Mouse (Mus musculus): ENCODE measurements at regions not wholly inside any gene's neighbourhood (a gene's known extent, or its start where the extent isn't known, plus 50 kb on each side); places are given as distances from the start of the nearest gene placed in this dataset.

- no peaks in the 10 kb centered on the region for H3K9me3 ChIP-seq (replicated peaks; ENCODE audit: control insufficient read depth, low read length, poor library complexity, severe bottlenecking)
- H3K4me2 ChIP-seq (ENCODE audit: low read length), result no peak overlapping the region
- no peaks in the 10 kb centered on the region for H3K36me3 ChIP-seq (ENCODE audit: control insufficient read depth, insufficient read depth, low read length)
- no peak for ATAC-seq
- no peak overlapping the region for H3K9ac ChIP-seq (ENCODE audit: low read depth, low read length)
- H3K27ac ChIP-seq (ENCODE audit: low read length), result no peak overlapping the region
- no peak overlapping the region for H3K4me3 ChIP-seq (ENCODE audit: low read depth, low read length)
- H3K27me3 ChIP-seq (ENCODE audit: control insufficient read depth, insufficient read depth, low read depth, low read length), result no peaks in the 10 kb centered on the region
- no peaks in the 10 kb centered on the region for H3K4me1 ChIP-seq (ENCODE audit: control insufficient read depth, insufficient read depth, low read length)
- WGBS, result 88% methylated on average over 3 of the region's 3 CpGs
Observed at GRCm38 (mm10) chr10:44821666-44822065, 245.3 kb upstream of the Prep start.

- WGBS, result 86% methylated on average over 2 of the region's 2 CpGs
- no peaks in the 10 kb centered on the region for H3K9me3 ChIP-seq (replicated peaks; ENCODE audit: control insufficient read depth, low read length, poor library complexity, severe bottlenecking)
- no peaks in the 10 kb centered on the region for H3K27me3 ChIP-seq (ENCODE audit: control insufficient read depth, insufficient read depth, low read depth, low read length)
- H3K9ac ChIP-seq (ENCODE audit: low read depth, low read length), result no peak overlapping the region
- ATAC-seq, result no peak
- H3K4me3 ChIP-seq (ENCODE audit: low read depth, low read length), result no peak overlapping the region
- H3K4me1 ChIP-seq (ENCODE audit: control insufficient read depth, insufficient read depth, low read length), result no peaks in the 10 kb centered on the region
- H3K27ac ChIP-seq (ENCODE audit: low read length), result no peak overlapping the region
- no peaks in the 10 kb centered on the region for H3K36me3 ChIP-seq (ENCODE audit: control insufficient read depth, insufficient read depth, low read length)
- no peak overlapping the region for H3K4me2 ChIP-seq (ENCODE audit: low read length)
Observed at GRCm38 (mm10) chr10:44820379-44820778, 246.6 kb upstream of the Prep start.

GRCm38 (mm10) chr10:44819361-44819760 lies 247.6 kb upstream of the Prep start:
- no peak overlapping the region for H3K27ac ChIP-seq (ENCODE audit: low read length)
- H3K4me2 ChIP-seq (ENCODE audit: low read length), result no peak overlapping the region
- WGBS, result 86% methylated on average over 2 of the region's 2 CpGs
- no peak for ATAC-seq
- H3K4me3 ChIP-seq (ENCODE audit: low read depth, low read length), result no peak overlapping the region
- no peaks in the 10 kb centered on the region for H3K4me1 ChIP-seq (ENCODE audit: control insufficient read depth, insufficient read depth, low read length)
- H3K9me3 ChIP-seq (replicated peaks; ENCODE audit: control insufficient read depth, low read length, poor library complexity, severe bottlenecking), result no peaks in the 10 kb centered on the region
- no peaks in the 10 kb centered on the region for H3K36me3 ChIP-seq (ENCODE audit: control insufficient read depth, insufficient read depth, low read length)
- no peaks in the 10 kb centered on the region for H3K27me3 ChIP-seq (ENCODE audit: control insufficient read depth, insufficient read depth, low read depth, low read length)
- H3K9ac ChIP-seq (ENCODE audit: low read depth, low read length), result no peak overlapping the region

GRCm38 (mm10) chr10:44818615-44819014 lies 248.4 kb upstream of the Prep start:
- no peaks in the 10 kb centered on the region for H3K4me1 ChIP-seq (ENCODE audit: control insufficient read depth, insufficient read depth, low read length)

GRCm38 (mm10) chr10:44796205-44796604 lies 267.9 kb upstream of the Prdm1 start:
- H3K9me3 ChIP-seq (replicated peaks; ENCODE audit: control insufficient read depth, low read length, poor library complexity, severe bottlenecking), result peaks cover 8% of the 10 kb centered on the region; the same call in 1 of the 2 replicates
- H3K27me3 ChIP-seq (ENCODE audit: control insufficient read depth, insufficient read depth, low read depth, low read length), result no peaks in the 10 kb centered on the region
- ATAC-seq, result no peak
- no peak overlapping the region for H3K4me2 ChIP-seq (ENCODE audit: low read length)
- no peaks in the 10 kb centered on the region for H3K36me3 ChIP-seq (ENCODE audit: control insufficient read depth, insufficient read depth, low read length)
- H3K4me1 ChIP-seq (ENCODE audit: control insufficient read depth, insufficient read depth, low read length), result no peaks in the 10 kb centered on the region
- whole genome bisulfite sequencing, result 72% methylated on average over 1 of the region's 1 CpGs
- no peak overlapping the region for H3K9ac ChIP-seq (ENCODE audit: low read depth, low read length)
- no peak overlapping the region for H3K4me3 ChIP-seq (ENCODE audit: low read depth, low read length)
- no peak overlapping the region for H3K27ac ChIP-seq (ENCODE audit: low read length)

More at GRCm38 (mm10) chr10:44818615-44819014, 248.4 kb upstream of the Prep start:
- 100% methylated on average over 1 of the region's 1 CpGs for WGBS
- Histone ChIP-seq H3K4me3 (ENCODE audit: low read depth, low read length) (no peak overlapping the region), H3K36me3 (ENCODE audit: control insufficient read depth, insufficient read depth, low read length) (no peaks in the 10 kb centered on the region), H3K9me3 (replicated peaks; ENCODE audit: control insufficient read depth, low read length, poor library complexity, severe bottlenecking) (no peaks in the 10 kb centered on the region), H3K4me2 (ENCODE audit: low read length) (no peak overlapping the region), H3K27me3 (ENCODE audit: control insufficient read depth, insufficient read depth, low read depth, low read length) (no peaks in the 10 kb centered on the region), H3K9ac (ENCODE audit: low read depth, low read length) (no peak overlapping the region), H3K27ac (ENCODE audit: low read length) (no peak overlapping the region)
- no peak for ATAC-seq

GRCm38 (mm10) chr10:44785386-44785785 lies 257.1 kb upstream of the Prdm1 start:
- Histone ChIP-seq H3K4me1 (ENCODE audit: control insufficient read depth, insufficient read depth, low read length) (no peaks in the 10 kb centered on the region), H3K4me2 (ENCODE audit: low read length) (no peak overlapping the region), H3K4me3 (ENCODE audit: low read depth, low read length) (no peak overlapping the region), H3K27ac (ENCODE audit: low read length) (no peak overlapping the region), H3K9ac (ENCODE audit: low read depth, low read length) (no peak overlapping the region), H3K36me3 (ENCODE audit: control insufficient read depth, insufficient read depth, low read length) (no peaks in the 10 kb centered on the region), H3K27me3 (ENCODE audit: control insufficient read depth, insufficient read depth, low read depth, low read length) (no peaks in the 10 kb centered on the region), H3K9me3 (replicated peaks; ENCODE audit: control insufficient read depth, low read length, poor library complexity, severe bottlenecking) (no peaks in the 10 kb centered on the region)
- ATAC-seq, result no peak
- 49% methylated on average over 6 of the region's 6 CpGs for WGBS

GRCm38 (mm10) chr10:44780381-44780958 lies 252.2 kb upstream of the Prdm1 start:
- H3K4me1 ChIP-seq (ENCODE audit: control insufficient read depth, insufficient read depth, low read length), result no peaks in the 10 kb centered on the region
- H3K27ac ChIP-seq (ENCODE audit: low read length), result no peak overlapping the region
- WGBS, result 90% methylated on average over 5 of the region's 5 CpGs
- H3K9me3 ChIP-seq (replicated peaks; ENCODE audit: control insufficient read depth, low read length, poor library complexity, severe bottlenecking), result no peaks in the 10 kb centered on the region
- H3K4me3 ChIP-seq (ENCODE audit: low read depth, low read length), result no peak overlapping the region
- no peak overlapping the region for H3K9ac ChIP-seq (ENCODE audit: low read depth, low read length)
- H3K36me3 ChIP-seq (ENCODE audit: control insufficient read depth, insufficient read depth, low read length), result no peaks in the 10 kb centered on the region
- no peaks in the 10 kb centered on the region for H3K27me3 ChIP-seq (ENCODE audit: control insufficient read depth, insufficient read depth, low read depth, low read length)
- no peak for ATAC-seq
- H3K4me2 ChIP-seq (ENCODE audit: low read length), result no peak overlapping the region

GRCm38 (mm10) chr10:44779568-44780207 lies 251.4 kb upstream of the Prdm1 start:
- Histone ChIP-seq H3K36me3 (ENCODE audit: control insufficient read depth, insufficient read depth, low read length) (no peaks in the 10 kb centered on the region), H3K27ac (ENCODE audit: low read length) (no peak overlapping the region), H3K27me3 (ENCODE audit: control insufficient read depth, insufficient read depth, low read depth, low read length) (no peaks in the 10 kb centered on the region), H3K4me1 (ENCODE audit: control insufficient read depth, insufficient read depth, low read length) (no peaks in the 10 kb centered on the region), H3K9me3 (replicated peaks; ENCODE audit: control insufficient read depth, low read length, poor library complexity, severe bottlenecking) (no peaks in the 10 kb centered on the region), H3K4me3 (ENCODE audit: low read depth, low read length) (no peak overlapping the region), H3K9ac (ENCODE audit: low read depth, low read length) (no peak overlapping the region), H3K4me2 (ENCODE audit: low read length) (no peak overlapping the region)
- no peak for ATAC-seq
- WGBS, result 76% methylated on average over 8 of the region's 8 CpGs

- H3K9ac ChIP-seq (ENCODE audit: low read depth, low read length), result no peak overlapping the region
- no peak overlapping the region for H3K27ac ChIP-seq (ENCODE audit: low read length)
- H3K27me3 ChIP-seq (ENCODE audit: control insufficient read depth, insufficient read depth, low read depth, low read length), result no peaks in the 10 kb centered on the region
- H3K36me3 ChIP-seq (ENCODE audit: control insufficient read depth, insufficient read depth, low read length), result no peaks in the 10 kb centered on the region
- ATAC-seq, result no peak
- no peaks in the 10 kb centered on the region for H3K9me3 ChIP-seq (replicated peaks; ENCODE audit: control insufficient read depth, low read length, poor library complexity, severe bottlenecking)
- no peaks in the 10 kb centered on the region for H3K4me1 ChIP-seq (ENCODE audit: control insufficient read depth, insufficient read depth, low read length)
- H3K4me2 ChIP-seq (ENCODE audit: low read length), result no peak overlapping the region
- 95% methylated on average over 2 of the region's 2 CpGs for WGBS
- H3K4me3 ChIP-seq (ENCODE audit: low read depth, low read length), result no peak overlapping the region
Observed at GRCm38 (mm10) chr10:44777214-44777613, 248.9 kb upstream of the Prdm1 start.

Measured in midbrain, embryonic 16.5 days (tissue).